Mouse (Mus musculus) spleen, adult 2 months (tissue): ENCODE measurements at regions not wholly inside any gene's neighbourhood (a gene's known extent, or its start where the extent isn't known, plus 50 kb on each side); places are given as distances from the start of the nearest gene placed in this dataset.

Experiments
- DNase-seq, 2 experiments: peaks; one replicate each; pipeline versions ENCODE4 v3.0.0 to v3.0.0-alpha.2; 2012 to 2021; ENCODE audit warnings: low spot score in 2 of 2, low read depth in 1 of 2
- H3K27ac ChIP-seq: fragments of 200-500 bp; 2 replicates; pipeline ENCODE4 v1.5.1; 2012; ENCODE audit warnings: low read length, inconsistent platforms; ENCODE audit not compliant: insufficient read depth
- H3K27me3 ChIP-seq: fragments of 200-500 bp; 2 replicates; pipeline ENCODE4 v1.6.1; 2012; ENCODE audit warnings: mild to moderate bottlenecking, moderate library complexity, low read length, inconsistent platforms; ENCODE audit not compliant: control insufficient read depth, insufficient read depth
- H3K36me3 ChIP-seq: fragments of 200-500 bp; 2 replicates; pipeline ENCODE4 v1.6.1; 2012; ENCODE audit warnings: mild to moderate bottlenecking, low read length, inconsistent platforms; ENCODE audit not compliant: control insufficient read depth, insufficient read depth
- H3K4me1 ChIP-seq: fragments of 200-500 bp; 2 replicates; pipeline ENCODE4 v1.6.1; 2011; ENCODE audit warnings: inconsistent platforms; ENCODE audit not compliant: control insufficient read depth, insufficient read depth, insufficient read length
- H3K4me3 ChIP-seq: fragments of 200-500 bp; 2 replicates; pipeline ENCODE4 v1.5.1; 2011; ENCODE audit warnings: mild to moderate bottlenecking, inconsistent platforms; ENCODE audit not compliant: insufficient read depth, insufficient read length; ENCODE audit errors: extremely low read depth
- CTCF ChIP-seq: fragments of 200-500 bp; IDR thresholded peaks from 2 replicates; pipeline ENCODE4 v1.5.1; 2011; ENCODE audit warnings: mild to moderate bottlenecking, inconsistent platforms; ENCODE audit not compliant: insufficient read depth, insufficient read length, insufficient replicate concordance; ENCODE audit errors: extremely low read depth
- POLR2A ChIP-seq: fragments of 200-500 bp; IDR thresholded peaks from 2 replicates; pipeline ENCODE4 v1.6.1; 2011; ENCODE audit warnings: low read depth, low read length, inconsistent platforms
- WGBS: fragments of 180-500 bp; shearing (Covaris S2); methylation state at CpG from one replicate; pipeline ENCODE4 v1.1.7; 2018; 5-methylcytosine and 5-hydroxymethylcytosine counted together

GRCm38 (mm10) chr14:76932890-76933289, 103.7 kb upstream of the Ccdc122 start:
- no peaks in the 10 kb centered on the region for H3K27me3 ChIP-seq
- WGBS: 97% methylated on average over 6 of the region's 6 CpGs
- no peak overlapping the region for H3K27ac ChIP-seq
- H3K4me3 ChIP-seq: no peak overlapping the region
- no peak for DNase-seq
- H3K36me3 ChIP-seq: no peaks in the 10 kb centered on the region
- H3K4me1 ChIP-seq: no peaks in the 10 kb centered on the region
- TF ChIP-seq POLR2A (no peak), CTCF (no peak)

- no peaks in the 10 kb centered on the region for H3K4me1 ChIP-seq
- 94% methylated on average over 1 of the region's 1 CpGs for WGBS
- no peaks in the 10 kb centered on the region for H3K27me3 ChIP-seq
- H3K4me3 ChIP-seq: no peak overlapping the region
- DNase-seq: no peak
- H3K36me3 ChIP-seq: no peaks in the 10 kb centered on the region
- TF ChIP-seq CTCF (no peak), POLR2A (no peak)
- no peak overlapping the region for H3K27ac ChIP-seq
These were observed 105.2 kb upstream of the Ccdc122 start for GRCm38 (mm10) chr14:76931398-76931797.

- TF ChIP-seq CTCF (no peak), POLR2A (no peak)
- Histone ChIP-seq H3K27me3 (no peaks in the 10 kb centered on the region), H3K36me3 (no peaks in the 10 kb centered on the region), H3K27ac (no peak overlapping the region), H3K4me3 (no peak overlapping the region), H3K4me1 (no peaks in the 10 kb centered on the region)
- 26% methylated on average over 3 of the region's 3 CpGs for WGBS
- DNase-seq: no peak
These were observed 107.0 kb upstream of the Ccdc122 start for GRCm38 (mm10) chr14:76929562-76929961.

GRCm38 (mm10) chr14:76928706-76929105, 107.9 kb upstream of the Ccdc122 start:
- TF ChIP-seq POLR2A: no peak
- no peak for TF ChIP-seq CTCF
- Histone ChIP-seq H3K4me3 (no peak overlapping the region), H3K27ac (no peak overlapping the region), H3K27me3 (no peaks in the 10 kb centered on the region), H3K4me1 (no peaks in the 10 kb centered on the region), H3K36me3 (no peaks in the 10 kb centered on the region)
- no peak for DNase-seq
- WGBS: 86% methylated on average over 3 of the region's 3 CpGs

GRCm38 (mm10) chr14:76927245-76927806, 109.2 kb upstream of the Ccdc122 start:
- Histone ChIP-seq H3K27me3 (no peaks in the 10 kb centered on the region), H3K4me3 (no peak overlapping the region), H3K36me3 (no peaks in the 10 kb centered on the region), H3K4me1 (no peaks in the 10 kb centered on the region), H3K27ac (no peak overlapping the region)
- no peak for DNase-seq
- TF ChIP-seq POLR2A: no peak
- TF ChIP-seq CTCF: no peak
- 49% methylated on average over 5 of the region's 5 CpGs for WGBS

GRCm38 (mm10) chr14:76926416-76926815, 110.2 kb upstream of the Ccdc122 start:
- Histone ChIP-seq H3K27me3 (no peaks in the 10 kb centered on the region), H3K27ac (no peak overlapping the region), H3K4me1 (no peaks in the 10 kb centered on the region), H3K4me3 (no peak overlapping the region), H3K36me3 (no peaks in the 10 kb centered on the region)
- 90% methylated on average over 7 of the region's 7 CpGs for WGBS
- TF ChIP-seq POLR2A (no peak), CTCF (no peak)
- no peak for DNase-seq

GRCm38 (mm10) chr14:76922399-76922939, 114.1 kb upstream of the Ccdc122 start:
- Histone ChIP-seq H3K4me3 (no peak overlapping the region), H3K27ac (no peak overlapping the region), H3K4me1 (no peaks in the 10 kb centered on the region), H3K27me3 (no peaks in the 10 kb centered on the region), H3K36me3 (no peaks in the 10 kb centered on the region)
- WGBS: 83% methylated on average over 6 of the region's 6 CpGs
- no peak for DNase-seq
- TF ChIP-seq POLR2A (no peak), CTCF (no peak)
